ENCODE assay signal across 7 mouse cellular contexts in genomic region chr5:124083850-124084587, GRCm38 (mm10). TPM values are rescaled to one million over a fixed set of nuclear protein-coding genes. Genes with fewer than 3 reads are reported as not detected.
DNase-seq lines count a peak whose midpoint lies in the region; ATAC-seq lines count a peak whose summit lies in the region.

No protein-coding gene starts in this region.

- 0 out of 2 replicates have a peak, but pooled peaks have one; percentile 15 for ATAC-seq in megakaryocyte, adult 5-6 weeks (ENCODE audit: poor library complexity, severe bottlenecking)
- ATAC-seq in cerebellum, adult (ENCODE audit: insufficient number of reproducible peaks, low FRiP score, low TSS enrichment) = no peak

- peak; percentile 26 for DNase-seq in lung, postnatal 36 days
- DNase-seq in lung, postnatal 25 days (ENCODE audit: low spot score) = no peak
- DNase-seq in fat pad, adult 2 months (ENCODE audit: extremely low read depth, low read depth, low spot score) = peak; percentile 56
- peak; percentile 69 to 86 for DNase-seq in urinary bladder, postnatal 36 days (ENCODE audit: low spot score in 2 of 2)
- no peak for DNase-seq in left cerebral cortex, postnatal 36 days (ENCODE audit: low spot score in 2 of 2)

- intact Hi-C loops in left cerebral cortex, postnatal 36 days (cut with DNase I) = loop anchor here (2.0 kb wide), 1 partner anchor 137 kb away; no protein-coding TSS in a partner anchor

RNA-seq across cellular contexts. Expression of gene Abcb9, which starts 11.6 kb away (rescaled TPM):
- total RNA-seq in megakaryocyte, adult 5-6 weeks (2015) = 0.62 and 1.4 TPM in 2 replicates
- total RNA-seq in megakaryocyte, adult 5-6 weeks (2017) = 0.12 and 1.3 TPM in 2 replicates
- 10 to 100 TPM; 55.9 to 57.5 TPM for total RNA-seq in left cerebral cortex, postnatal 36 days (2021)

RNA-seq across cellular contexts. Expression of gene Ogfod2, which starts 28.1 kb away (rescaled TPM):
- 3.4 and 3.6 TPM in 2 replicates for total RNA-seq in megakaryocyte, adult 5-6 weeks (2015)
- total RNA-seq in megakaryocyte, adult 5-6 weeks (2017) = 2.6 and 6.4 TPM in 2 replicates
- 10 to 100 TPM; 37.3 to 37.8 TPM for total RNA-seq in left cerebral cortex, postnatal 36 days (2021)

RNA-seq across cellular contexts. Expression of gene Arl6ip4, which starts 31.9 kb away (rescaled TPM):
- total RNA-seq in megakaryocyte, adult 5-6 weeks (2015) = 45.4 and 53.0 TPM in 2 replicates
- 80.5 and 87.7 TPM in 2 replicates for total RNA-seq in megakaryocyte, adult 5-6 weeks (2017)
- total RNA-seq in left cerebral cortex, postnatal 36 days (2021) = 10 to 100 TPM; 50.3 to 62.4 TPM

RNA-seq across cellular contexts. Expression of gene Vps37b, which starts 51.9 kb away (rescaled TPM):
- 28.9 and 29.2 TPM in 2 replicates for total RNA-seq in megakaryocyte, adult 5-6 weeks (2015)
- total RNA-seq in megakaryocyte, adult 5-6 weeks (2017) = 29.1 and 29.9 TPM in 2 replicates
- total RNA-seq in left cerebral cortex, postnatal 36 days (2021) = 10 to 100 TPM; 45.8 to 51.0 TPM

Comparison
In these comparisons a context has a peak if more than half of its experiments do, and no peak if none do; other contexts are left out.
1. DNase-seq: peak in lung, postnatal 36 days (single experiment), fat pad, adult 2 months (single experiment) and urinary bladder, postnatal 36 days (2 of 2); none in lung, postnatal 25 days (single experiment) and left cerebral cortex, postnatal 36 days (0 of 2).
2. RNA of gene Abcb9, which starts 11.6 kb away (total RNA-seq): 55.9 to 57.5 TPM in left cerebral cortex, postnatal 36 days; 0.12 to 1.4 TPM in megakaryocyte, adult 5-6 weeks; every median in the first group is over 10 times any median in the second.
3. RNA of gene Ogfod2, which starts 28.1 kb away (total RNA-seq): 37.3 to 37.8 TPM in left cerebral cortex, postnatal 36 days; 2.6 to 6.4 TPM in megakaryocyte, adult 5-6 weeks; every median in the first group is over 4 times any median in the second.